Mouse (Mus musculus) neural tube, embryonic 15.5 days (tissue): Measurements from ENCODE around the gene Atf1. TPM values are rescaled to one million over a fixed set of nuclear protein-coding genes. Genes with fewer than 3 reads are reported as not detected.

ENCODE experiments used
- ATAC-seq: fragments of 200-750 bp; cut with Nextera tagmentation; 2 replicates; pipeline ENCODE4 v1.8.0; 2017; ENCODE audit warnings: mild to moderate bottlenecking, moderate TSS enrichment, moderate library complexity; ENCODE audit not compliant: low FRiP score
- H3K27ac ChIP-seq: fragments of 300-500 bp; sonication (generic); replicated peaks from 2 replicates; pipeline ENCODE4 v1.5.1; 2015; ENCODE audit warnings: mild to moderate bottlenecking, inconsistent platforms
- H3K27me3 ChIP-seq: fragments of 300-500 bp; sonication (generic); replicated peaks from 2 replicates; pipeline ENCODE4 v1.6.1; 2015; ENCODE audit warnings: inconsistent platforms
- H3K36me3 ChIP-seq: fragments of 300-500 bp; sonication (generic); 2 replicates; pipeline ENCODE4 v1.6.1; 2015; ENCODE audit warnings: inconsistent platforms
- H3K4me1 ChIP-seq: fragments of 300-500 bp; sonication (generic); 2 replicates; pipeline ENCODE4 v1.6.1; 2015; ENCODE audit warnings: inconsistent platforms
- H3K4me2 ChIP-seq: fragments of 300-500 bp; sonication (generic); 2 replicates; pipeline ENCODE4 v1.6.1; 2015; ENCODE audit warnings: inconsistent platforms, mild to moderate bottlenecking, moderate library complexity
- H3K4me3 ChIP-seq: fragments of 300-500 bp; sonication (generic); replicated peaks from 2 replicates; pipeline ENCODE4 v1.5.1; 2015; ENCODE audit warnings: mild to moderate bottlenecking, inconsistent platforms
- H3K9ac ChIP-seq: fragments of 300-500 bp; sonication (generic); replicated peaks from 2 replicates; pipeline ENCODE4 v1.6.1; 2015; ENCODE audit warnings: mild to moderate bottlenecking, inconsistent platforms
- H3K9me3 ChIP-seq: fragments of 300-500 bp; sonication (generic); replicated peaks from 2 replicates; pipeline ENCODE4 v1.6.1; 2016; ENCODE audit warnings: inconsistent platforms
- WGBS: fragments of 180-500 bp; shearing (Covaris S2); methylation state at CpG from one replicate; pipeline ENCODE4 v1.1.7; 2015; ENCODE audit warnings: mixed read lengths; 5-methylcytosine and 5-hydroxymethylcytosine counted together
- polyA plus RNA-seq: library from polyadenylated mRNA; unstranded; fragments of >200 nt; fragmentation: Nextera tagmentation; extraction: Ambion mirVana; gene quantifications from 2 replicates; pipeline ENCODE4 v1.2.1, GENCODE M21; 2015

The Atf1 gene
- polyA plus RNA-seq, 1 experiment from 2014 or later: 13.3 TPM

GRCm38 (mm10) chr15:100219396-100219795, 8.2 kb upstream of the Atf1 start:
- Histone ChIP-seq H3K27ac (no peak overlapping the region), H3K4me1 (no peaks in the 10 kb centered on the region), H3K9ac (no peak overlapping the region), H3K36me3 (peaks cover 25% of the 10 kb centered on the region), H3K4me2 (no peak overlapping the region), H3K9me3 (0 out of 2 replicates have a peak, but pooled peaks cover 4% of the 10 kb centered on the region), H3K4me3 (no peak overlapping the region), H3K27me3 (no peaks in the 10 kb centered on the region)
- no peak for ATAC-seq
- WGBS: 81% methylated on average over 1 of the region's 1 CpGs

DNA sequence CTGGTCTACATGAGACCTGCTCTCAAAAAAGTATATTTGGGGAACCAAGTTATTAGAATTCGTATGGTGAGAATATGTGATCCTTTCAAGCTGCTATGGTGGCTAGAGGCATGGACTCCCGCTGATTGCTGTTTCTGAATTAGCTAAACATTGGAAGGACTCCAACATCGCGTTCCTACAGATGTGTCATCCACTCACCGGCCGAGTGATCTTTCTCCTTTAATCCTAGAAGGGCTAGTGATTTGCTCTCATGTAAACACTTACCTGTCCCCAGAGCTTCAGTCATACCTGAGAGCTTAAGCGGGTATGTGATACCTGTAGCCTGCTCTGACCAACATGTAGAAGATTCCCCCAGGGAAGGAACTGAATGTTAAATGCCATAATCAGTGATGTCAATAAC, 6.7 kb upstream of the Atf1 start:
- WGBS: 79% methylated on average over 7 of the region's 7 CpGs
- peaks cover 9% of the 10 kb centered on the region for H3K36me3 ChIP-seq
- H3K27ac ChIP-seq: no peak overlapping the region
- H3K4me3 ChIP-seq: no peak overlapping the region
- no peak for ATAC-seq
- H3K4me2 ChIP-seq: no peak overlapping the region
- H3K9ac ChIP-seq: no peak overlapping the region
- H3K4me1 ChIP-seq: peaks cover under 1% of the 10 kb centered on the region; the same call in 1 of the 2 replicates
- no peaks in the 10 kb centered on the region for H3K27me3 ChIP-seq
- H3K9me3 ChIP-seq: 0 out of 2 replicates have a peak, but pooled peaks cover 4% of the 10 kb centered on the region

DNA sequence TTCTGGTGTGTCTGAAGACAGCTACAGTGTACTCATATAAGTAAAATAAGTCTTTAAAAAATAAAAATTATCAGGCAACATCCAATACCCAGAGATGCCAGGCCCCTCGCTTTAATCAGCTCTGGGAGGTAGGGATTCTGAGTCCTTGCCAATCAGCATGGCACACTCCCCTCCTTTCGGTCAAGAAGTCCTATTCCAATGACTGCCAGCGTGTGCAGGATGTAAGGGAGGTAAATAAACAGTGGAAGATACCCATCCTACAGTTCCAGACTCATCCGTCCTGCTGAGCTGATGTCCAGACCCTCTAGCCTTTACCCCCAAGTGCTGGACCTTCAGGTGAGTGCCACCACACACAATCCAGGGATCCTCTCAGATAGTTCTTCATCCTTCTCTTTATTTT, 2.2 kb upstream of the Atf1 start:
- no peaks in the 10 kb centered on the region for H3K27me3 ChIP-seq
- H3K27ac ChIP-seq: 0 out of 2 replicates have a peak overlapping the region, but pooled peaks have one; percentile 39
- H3K9me3 ChIP-seq: 0 out of 2 replicates have a peak, but pooled peaks cover 4% of the 10 kb centered on the region
- H3K36me3 ChIP-seq: no peaks in the 10 kb centered on the region
- ATAC-seq: no peak
- no peak overlapping the region for H3K4me2 ChIP-seq
- H3K4me1 ChIP-seq: peaks cover 23% of the 10 kb centered on the region
- H3K9ac ChIP-seq: no peak overlapping the region
- H3K4me3 ChIP-seq: no peak overlapping the region
- WGBS: 94% methylated on average over 4 of the region's 4 CpGs

GRCm38 (mm10) chr15:100225891-100226290, 1.7 kb upstream of the Atf1 start:
- 87% methylated on average over 1 of the region's 1 CpGs for WGBS
- H3K9ac ChIP-seq: no peak overlapping the region
- no peak for ATAC-seq

GRCm38 (mm10) chr15:100227031-100227662, 472 bp upstream of the Atf1 start:
- WGBS: 4% methylated on average over 17 of the region's 17 CpGs
- H3K27me3 ChIP-seq: no peaks in the 10 kb centered on the region
- peak overlapping the region; percentile 100 for H3K27ac ChIP-seq
- ATAC-seq: peak; percentile 58
- peak overlapping the region; percentile 84 for H3K4me3 ChIP-seq
- peak overlapping the region; percentile 58 for H3K4me2 ChIP-seq
- H3K36me3 ChIP-seq: no peaks in the 10 kb centered on the region
- H3K9me3 ChIP-seq: 0 out of 2 replicates have a peak, but pooled peaks cover 4% of the 10 kb centered on the region
- H3K9ac ChIP-seq: peak overlapping the region; percentile 100
- peaks cover 23% of the 10 kb centered on the region for H3K4me1 ChIP-seq

More at GRCm38 (mm10) chr15:100225891-100226290, 1.7 kb upstream of the Atf1 start:
- H3K4me3 ChIP-seq: no peak overlapping the region
- H3K4me2 ChIP-seq: no peak overlapping the region
- no peaks in the 10 kb centered on the region for H3K27me3 ChIP-seq
- H3K9me3 ChIP-seq: 0 out of 2 replicates have a peak, but pooled peaks cover 4% of the 10 kb centered on the region
- no peaks in the 10 kb centered on the region for H3K36me3 ChIP-seq
- peaks cover 23% of the 10 kb centered on the region for H3K4me1 ChIP-seq
- H3K27ac ChIP-seq: peak overlapping the region; percentile 39; the same call in 1 of the 2 replicates

DNA sequence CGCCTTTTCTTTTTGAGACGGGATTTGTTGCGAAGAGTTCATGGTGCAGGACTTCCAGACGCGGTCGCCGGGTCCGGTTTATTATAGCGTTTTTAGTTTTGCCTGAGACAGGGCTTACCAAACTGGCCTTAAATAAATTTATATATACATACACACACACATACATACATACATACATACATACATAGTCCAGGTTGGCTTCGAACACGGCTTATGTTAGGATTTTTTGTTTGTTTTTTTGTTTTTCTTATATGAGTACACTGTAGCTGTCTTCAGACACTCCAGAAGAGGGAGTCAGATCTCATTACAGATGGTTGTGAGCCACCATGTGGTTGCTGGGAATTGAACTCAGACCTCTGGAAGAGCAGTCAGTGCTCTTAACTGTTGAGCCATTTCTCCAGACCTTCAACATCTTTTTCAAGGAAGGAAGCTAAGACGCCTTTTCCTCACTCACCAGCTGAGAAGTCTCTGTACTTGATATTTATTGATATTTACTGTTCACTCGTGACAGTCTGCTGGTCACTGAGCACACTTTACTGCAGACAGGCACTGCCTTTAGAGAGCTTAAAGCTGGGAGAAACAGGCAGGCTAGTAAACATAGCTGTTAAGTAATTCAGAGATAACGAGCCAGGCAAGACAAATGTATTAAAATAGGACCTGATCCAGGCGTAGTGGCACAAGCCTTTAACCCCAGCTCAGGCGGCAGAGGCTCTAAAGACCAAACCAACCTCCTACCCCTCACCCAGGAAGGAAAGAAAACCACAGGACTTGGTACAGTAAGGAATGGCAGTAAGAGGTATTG, 1.1 kb downstream of the Atf1 start:
- Histone ChIP-seq H3K27me3 (no peaks in the 10 kb centered on the region), H3K4me1 (peaks cover 23% of the 10 kb centered on the region), H3K36me3 (peaks cover 7% of the 10 kb centered on the region; the same call in 1 of the 2 replicates), H3K27ac (peak overlapping the region; percentile 100), H3K9me3 (no peaks in the 10 kb centered on the region), H3K4me2 (peak overlapping the region; percentile 58), H3K4me3 (peak overlapping the region; percentile 84), H3K9ac (peak overlapping the region; percentile 100)
- ATAC-seq: no peak
- WGBS: 15% methylated on average over 16 of the region's 16 CpGs

- ATAC-seq: no peak
- H3K4me1 ChIP-seq: peaks cover 23% of the 10 kb centered on the region
These were observed 3.0 kb downstream of the Atf1 start for GRCm38 (mm10) chr15:100230655-100231054.

DNA sequence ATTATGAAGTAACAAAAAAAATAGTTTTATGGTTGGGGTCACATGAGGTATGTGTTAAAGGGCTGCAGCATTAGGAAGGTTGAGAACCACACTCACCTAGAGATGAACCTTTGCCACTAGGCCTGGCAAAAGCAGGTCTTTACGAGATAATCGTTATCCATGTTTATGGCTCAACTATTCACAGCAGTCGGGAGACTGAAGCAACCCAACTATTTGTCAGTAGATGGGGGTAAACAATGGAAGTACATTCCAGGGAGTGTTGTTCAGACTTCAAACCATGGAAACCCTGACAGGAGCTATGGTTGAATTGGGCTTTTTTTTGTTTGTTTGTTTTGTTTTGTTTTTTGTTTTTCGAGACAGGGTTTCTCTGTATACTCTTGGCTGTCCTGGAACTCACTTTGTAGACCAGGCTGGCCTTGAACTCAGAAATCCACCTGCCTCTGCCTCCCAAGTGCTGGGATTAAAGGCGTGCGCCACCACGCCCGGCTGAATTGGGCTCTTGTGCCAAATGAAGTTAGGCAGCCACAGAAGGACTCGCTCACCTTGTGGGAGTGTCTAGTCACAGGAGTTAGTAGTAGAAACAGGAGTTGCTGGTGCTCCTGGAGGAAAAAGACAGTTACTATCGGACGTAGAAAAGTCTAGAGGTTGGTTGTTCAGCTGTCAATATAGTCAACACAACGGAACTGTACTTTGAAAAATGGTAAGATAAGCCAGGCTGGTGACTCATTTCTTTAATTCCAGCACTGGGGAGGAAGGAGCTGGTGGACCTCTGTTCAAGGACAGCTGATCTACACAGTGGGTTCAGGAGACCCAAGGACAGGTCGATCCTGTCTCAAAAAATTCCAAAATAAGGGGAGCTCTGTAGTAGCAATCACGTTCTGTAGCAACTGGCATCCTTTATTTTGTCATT, 4.3 kb downstream of the Atf1 start:
- Histone ChIP-seq H3K4me1 (peaks cover 13% of the 10 kb centered on the region), H3K27me3 (no peaks in the 10 kb centered on the region), H3K36me3 (peaks cover 27% of the 10 kb centered on the region), H3K27ac (no peak overlapping the region), H3K9ac (no peak overlapping the region), H3K4me3 (no peak overlapping the region), H3K4me2 (no peak overlapping the region), H3K9me3 (no peaks in the 10 kb centered on the region)
- ATAC-seq: no peak
- WGBS: 80% methylated on average over 14 of the region's 14 CpGs

More at GRCm38 (mm10) chr15:100230655-100231054, 3.0 kb downstream of the Atf1 start:
- Histone ChIP-seq H3K27ac (no peak overlapping the region), H3K9ac (no peak overlapping the region), H3K27me3 (no peaks in the 10 kb centered on the region), H3K36me3 (peaks cover 19% of the 10 kb centered on the region), H3K4me2 (no peak overlapping the region), H3K4me3 (no peak overlapping the region), H3K9me3 (no peaks in the 10 kb centered on the region)
- WGBS: 69% methylated on average over 1 of the region's 1 CpGs

- H3K4me3 ChIP-seq: no peak overlapping the region
- 94% methylated on average over 12 of the region's 12 CpGs for WGBS
- no peak for ATAC-seq
These were observed 7.8 kb downstream of the Atf1 start for GRCm38 (mm10) chr15:100235208-100235965.

GRCm38 (mm10) chr15:100236952-100237351, 9.3 kb downstream of the Atf1 start:
- Histone ChIP-seq H3K4me1 (no peaks in the 10 kb centered on the region), H3K27ac (no peak overlapping the region), H3K4me3 (no peak overlapping the region), H3K36me3 (peaks cover 48% of the 10 kb centered on the region), H3K9ac (no peak overlapping the region), H3K27me3 (no peaks in the 10 kb centered on the region), H3K4me2 (no peak overlapping the region), H3K9me3 (no peaks in the 10 kb centered on the region)
- ATAC-seq: no peak
- WGBS: 92% methylated on average over 6 of the region's 6 CpGs

More at GRCm38 (mm10) chr15:100235208-100235965, 7.8 kb downstream of the Atf1 start:
- Histone ChIP-seq H3K9me3 (no peaks in the 10 kb centered on the region), H3K4me2 (no peak overlapping the region), H3K4me1 (no peaks in the 10 kb centered on the region), H3K36me3 (peaks cover 41% of the 10 kb centered on the region), H3K27ac (no peak overlapping the region), H3K9ac (no peak overlapping the region), H3K27me3 (no peaks in the 10 kb centered on the region)
